Mouse (Mus musculus): ENCODE results near the gene Gm45021. TPM values are rescaled to one million over a fixed set of nuclear protein-coding genes. Genes with fewer than 3 reads are reported as not detected.
A peak's percentile ranks its signal among the peaks of the same experiment; 100 is the strongest.

The Gm45021 gene
- total and polyA plus RNA-seq, 3 experiments = not detected

DNA sequence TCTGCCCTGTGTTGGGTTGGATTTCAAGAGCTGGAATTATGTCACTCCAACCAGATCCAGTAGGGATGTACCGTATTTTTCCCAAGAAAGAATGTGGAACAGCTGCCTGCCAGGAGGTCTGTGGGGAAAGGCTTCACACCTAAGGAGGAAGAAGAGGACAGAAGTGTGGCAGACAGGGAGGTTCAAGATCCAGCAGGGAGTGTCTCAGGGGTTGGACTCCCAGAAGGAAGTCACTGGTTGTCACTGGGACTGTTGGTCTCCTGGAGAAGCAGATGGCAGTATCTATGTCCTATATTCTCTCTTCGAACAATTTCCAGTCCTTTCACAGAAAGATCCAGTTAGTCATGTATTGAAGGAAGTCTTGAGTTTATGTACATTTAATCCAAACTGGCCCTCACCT, 58.2 kb downstream of the Gm45021 start:
- peak overlapping the region; percentile 80 for H3K4me2 ChIP-seq (ENCODE audit: insufficient read depth, low read depth, poor library complexity, severe bottlenecking)
- H3K36me3 ChIP-seq (replicated peaks in 1 of 2; ENCODE audit: control insufficient read depth in 1 of 2, insufficient read depth in 1 of 2, low read length in 1 of 2) = peaks cover 32 to 40% of the 10 kb centered on the region in 2 experiments
- H3K4me3 ChIP-seq (replicated peaks in 1 of 3; ENCODE audit: low read depth in 2 of 3, low read length in 2 of 3, poor library complexity in 1 of 3) = peak overlapping the region; percentile 65 to 84 (median 75)
- H3K79me2 ChIP-seq (replicated peaks; ENCODE audit: control insufficient read depth, extremely low read depth, insufficient read depth, poor library complexity, severe bottlenecking) = peaks cover 27% of the 10 kb centered on the region
- H3K27me3 ChIP-seq (replicated peaks) = no peaks in the 10 kb centered on the region
- peak overlapping the region; percentile 66 for H3K27ac ChIP-seq (ENCODE audit: insufficient read depth, low read depth)
- in situ Hi-C loops (cut with MboI; ENCODE audit: low pct_ligation_motif_present, low pct_unique_long_range_greater_than_20kb, low sequenced_read_pairs) = loop anchor here (5.0 to 25.0 kb wide), 5 partner anchors 35 to 470 kb away; partner anchors contain the start of genes Doxl2, Gimap3 and Gimap4
- no peak for TF ChIP-seq RAD21 (IDR thresholded peaks at IDR 0.05; ENCODE audit: low read depth, low read length)
- 0 out of 2 replicates have a peak, but pooled peaks have one; percentile 26 for TF ChIP-seq TBP (conservative IDR thresholded peaks at IDR 0.05; ENCODE audit: low read depth, low read length)
- peaks cover 8% of the 10 kb centered on the region for H3K9me3 ChIP-seq (replicated peaks; ENCODE audit: low read length)
- H3K4me1 ChIP-seq (ENCODE audit: control insufficient read depth in 1 of 2, insufficient read depth in 2 of 2) = peaks cover 17 to 41% of the 10 kb centered on the region in 2 experiments
- dilution Hi-C loops (cut with MboI; ENCODE audit: extremely low pct_ligation_motif_present, extremely low pct_unique_long_range_greater_than_20kb, low sequenced_read_pairs) = loop anchor here (25.0 kb wide), 1 partner anchor 115 kb away; the partner anchor contains the start of gene Gimap3
- H3K9ac ChIP-seq (ENCODE audit: insufficient read depth, low read depth) = peak overlapping the region; percentile 81
- no peak for DNase-seq (ENCODE audit: extremely low read depth)

DNA sequence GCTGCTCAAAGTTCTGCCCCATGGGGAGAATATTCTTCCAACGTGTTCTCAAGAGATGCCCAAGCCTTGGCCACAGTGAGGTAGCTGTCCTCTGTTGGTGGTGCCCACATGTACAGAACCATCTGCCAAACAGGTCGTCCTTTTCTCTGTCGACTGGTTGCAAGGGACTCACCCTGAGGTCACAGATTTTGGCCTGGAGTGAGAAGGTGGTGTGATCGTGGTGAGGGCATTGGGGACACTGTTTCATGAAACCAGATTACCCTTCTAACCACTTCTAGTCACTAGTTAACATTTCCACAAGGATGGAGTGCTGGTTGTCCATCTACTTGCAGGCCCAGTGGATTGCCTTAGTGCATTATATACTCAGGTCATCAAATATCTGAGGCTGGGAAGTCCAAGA, 59.4 kb downstream of the Gm45021 start:
- Histone ChIP-seq H3K79me2 (replicated peaks; ENCODE audit: control insufficient read depth, extremely low read depth, insufficient read depth, poor library complexity, severe bottlenecking) (peaks cover 27% of the 10 kb centered on the region), H3K4me1 (ENCODE audit: control insufficient read depth in 1 of 2, insufficient read depth in 2 of 2) (peaks cover 17 to 42% of the 10 kb centered on the region in 2 experiments), H3K36me3 (replicated peaks in 1 of 2; ENCODE audit: control insufficient read depth in 1 of 2, insufficient read depth in 1 of 2, low read length in 1 of 2) (peaks cover 32 to 42% of the 10 kb centered on the region in 2 experiments), H3K4me3 (replicated peaks in 1 of 3; ENCODE audit: low read depth in 2 of 3, low read length in 2 of 3, poor library complexity in 1 of 3) (peak overlapping the region in 1 of 3 experiments; percentile 75), H3K27ac (ENCODE audit: insufficient read depth, low read depth) (no peak overlapping the region), H3K9ac (ENCODE audit: insufficient read depth, low read depth) (peak overlapping the region; percentile 81), H3K4me2 (ENCODE audit: insufficient read depth, low read depth, poor library complexity, severe bottlenecking) (peak overlapping the region; percentile 80), H3K27me3 (replicated peaks) (no peaks in the 10 kb centered on the region), H3K9me3 (replicated peaks; ENCODE audit: low read length) (peaks cover 8% of the 10 kb centered on the region)
- in situ Hi-C loops (cut with MboI; ENCODE audit: low pct_ligation_motif_present, low pct_unique_long_range_greater_than_20kb, low sequenced_read_pairs) = loop anchor here (5.0 to 25.0 kb wide), 5 partner anchors 34 to 471 kb away; partner anchors contain the start of genes Doxl2, Gimap3 and Gimap4
- dilution Hi-C loops (cut with MboI; ENCODE audit: extremely low pct_ligation_motif_present, extremely low pct_unique_long_range_greater_than_20kb, low sequenced_read_pairs) = loop anchor here (25.0 kb wide), 1 partner anchor 114 kb away; the partner anchor contains the start of gene Gimap3
- no peak for DNase-seq (ENCODE audit: extremely low read depth)
- TF ChIP-seq GABPA (IDR thresholded peaks at IDR 0.05; ENCODE audit: insufficient replicate concordance, low read depth, low read length) = no peak
- TF ChIP-seq ZMIZ1 (IDR thresholded peaks at IDR 0.05; ENCODE audit: low read depth, low read length) = no peak
- TF ChIP-seq SMC3 (IDR thresholded peaks at IDR 0.05; ENCODE audit: low read depth, low read length) = no peak
- no peak for TF ChIP-seq CHD2 (IDR thresholded peaks at IDR 0.05; ENCODE audit: low read length)
- TF ChIP-seq JUND (conservative IDR thresholded peaks at IDR 0.05; ENCODE audit: low read depth, low read length) = no peak
- no peak for TF ChIP-seq USF1 (IDR thresholded peaks at IDR 0.05; ENCODE audit: low read depth, low read length)
- no peak for TF ChIP-seq RCOR1 (conservative IDR thresholded peaks at IDR 0.05; ENCODE audit: low read depth, low read length)
- TF ChIP-seq KAT2A (IDR thresholded peaks at IDR 0.05; ENCODE audit: insufficient replicate concordance, low read length) = no peak
- TF ChIP-seq MAZ (IDR thresholded peaks at IDR 0.05; ENCODE audit: low read depth, low read length) = no peak

DNA sequence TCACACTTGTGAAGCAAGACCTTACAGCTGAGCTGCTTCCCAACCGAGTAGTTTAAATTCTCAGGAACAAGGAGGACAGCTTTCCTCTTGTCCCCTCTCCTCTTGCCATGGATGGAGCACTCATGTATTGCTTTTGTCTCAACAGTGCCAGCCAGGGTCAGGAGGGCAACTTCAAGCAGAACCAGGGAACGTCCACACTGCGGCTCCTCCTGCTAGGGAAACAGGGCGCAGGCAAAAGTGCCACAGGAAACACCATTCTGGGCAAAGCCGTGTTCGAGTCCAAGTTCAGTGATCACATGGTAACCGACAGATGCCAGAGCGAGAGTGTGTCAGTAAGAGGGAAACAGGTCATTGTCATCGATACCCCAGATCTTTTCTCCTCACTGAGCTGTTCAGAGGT, 60.6 kb downstream of the Gm45021 start:
- Histone ChIP-seq H3K9ac (ENCODE audit: insufficient read depth, low read depth) (no peak overlapping the region), H3K27ac (ENCODE audit: insufficient read depth, low read depth) (no peak overlapping the region), H3K4me1 (ENCODE audit: control insufficient read depth in 1 of 2, insufficient read depth in 2 of 2) (peaks cover 15 to 42% of the 10 kb centered on the region in 2 experiments), H3K9me3 (replicated peaks; ENCODE audit: low read length) (peaks cover 8% of the 10 kb centered on the region), H3K36me3 (replicated peaks in 1 of 2; ENCODE audit: control insufficient read depth in 1 of 2, insufficient read depth in 1 of 2, low read length in 1 of 2) (peaks cover 38 to 52% of the 10 kb centered on the region in 2 experiments), H3K4me3 (replicated peaks in 1 of 3; ENCODE audit: low read depth in 2 of 3, low read length in 2 of 3, poor library complexity in 1 of 3) (no peak overlapping the region), H3K27me3 (replicated peaks) (no peaks in the 10 kb centered on the region), H3K4me2 (ENCODE audit: insufficient read depth, low read depth, poor library complexity, severe bottlenecking) (no peak overlapping the region), H3K79me2 (replicated peaks; ENCODE audit: control insufficient read depth, extremely low read depth, insufficient read depth, poor library complexity, severe bottlenecking) (peaks cover 30% of the 10 kb centered on the region)
- no peak for DNase-seq (ENCODE audit: extremely low read depth)
- TF ChIP-seq CHD1 (IDR thresholded peaks at IDR 0.05; ENCODE audit: low read depth, low read length) = no peak
- no peak for TF ChIP-seq E2F4 (IDR thresholded peaks at IDR 0.05; ENCODE audit: insufficient replicate concordance, low read depth, low read length)
- no peak for TF ChIP-seq MAX (IDR thresholded peaks at IDR 0.05; ENCODE audit: low read length)
- no peak for TF ChIP-seq ELF1 (IDR thresholded peaks at IDR 0.05; ENCODE audit: low read depth, low read length)
- TF ChIP-seq USF2 (conservative IDR thresholded peaks at IDR 0.05; ENCODE audit: low read depth, low read length) = no peak
- TF ChIP-seq HCFC1 (IDR thresholded peaks at IDR 0.05; ENCODE audit: low read depth, low read length) = no peak
- no peak for TF ChIP-seq IRF4 (IDR thresholded peaks at IDR 0.05; ENCODE audit: low read depth, low read length)
- no peak for TF ChIP-seq KAT2A (IDR thresholded peaks at IDR 0.05; ENCODE audit: insufficient replicate concordance, low read length)
- no peak for TF ChIP-seq EP300 (IDR thresholded peaks at IDR 0.05; ENCODE audit: low read length)
- TF ChIP-seq CTCF (conservative IDR thresholded peaks at IDR 0.05 in 1 of 2, IDR thresholded peaks at IDR 0.05 in 1 of 2; ENCODE audit: low read depth in 2 of 2, low read length in 2 of 2) = no peak
- dilution Hi-C loops (cut with MboI; ENCODE audit: extremely low pct_ligation_motif_present, extremely low pct_unique_long_range_greater_than_20kb, low sequenced_read_pairs) = no loop called here
- in situ Hi-C loops (cut with MboI; ENCODE audit: low pct_ligation_motif_present, low pct_unique_long_range_greater_than_20kb, low sequenced_read_pairs) = no loop called here
